Mouse (Mus musculus): ENCODE measurements around the gene Fgfr1op.
A peak's percentile ranks its signal among the peaks of the same experiment; 100 is the strongest.

Gene Fgfr1op

DNA sequence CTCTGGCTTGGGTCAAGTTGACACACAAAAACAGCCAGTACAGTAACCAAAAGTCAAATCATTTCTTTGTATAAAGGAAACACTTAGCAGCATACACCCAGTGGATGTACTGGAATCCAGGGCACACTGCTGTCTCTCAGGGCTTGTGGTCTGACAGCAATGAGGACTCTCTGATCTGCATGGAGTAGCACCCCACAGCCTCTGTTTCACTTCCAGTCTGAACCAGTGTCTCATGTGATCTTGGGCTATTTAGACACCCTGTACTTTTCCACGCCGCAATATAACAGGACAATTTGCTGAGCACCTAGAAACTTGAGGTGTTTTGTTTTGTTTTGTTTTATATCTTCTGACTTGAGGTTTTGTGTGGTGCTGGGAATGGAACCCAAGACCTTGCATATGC lies 59.9 kb downstream of the Fgfr1op start:
- no peak for DNase-seq (ENCODE audit: low spot score in 2 of 2)

DNA sequence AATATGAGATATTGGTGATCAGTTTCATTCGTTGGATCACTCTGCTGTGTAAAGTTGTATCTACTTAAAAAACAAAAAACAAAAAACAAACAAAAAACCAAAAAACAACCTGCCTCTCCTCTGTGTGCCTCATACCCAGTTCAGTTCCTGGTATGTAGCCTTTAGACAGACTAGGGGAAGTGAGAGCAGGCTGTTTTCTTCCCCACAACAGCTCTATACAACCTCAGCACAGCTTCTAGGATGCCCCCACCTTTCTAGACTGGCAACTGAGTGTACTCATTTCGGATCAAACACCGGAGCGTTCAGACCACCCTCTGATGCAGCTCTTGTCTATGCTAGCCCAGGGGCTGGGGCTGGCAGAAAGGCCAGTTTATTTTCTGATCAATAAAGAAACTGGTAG lies 60.4 kb downstream of the Fgfr1op start:
- DNase-seq (ENCODE audit: low spot score in 2 of 2): no peak

DNA sequence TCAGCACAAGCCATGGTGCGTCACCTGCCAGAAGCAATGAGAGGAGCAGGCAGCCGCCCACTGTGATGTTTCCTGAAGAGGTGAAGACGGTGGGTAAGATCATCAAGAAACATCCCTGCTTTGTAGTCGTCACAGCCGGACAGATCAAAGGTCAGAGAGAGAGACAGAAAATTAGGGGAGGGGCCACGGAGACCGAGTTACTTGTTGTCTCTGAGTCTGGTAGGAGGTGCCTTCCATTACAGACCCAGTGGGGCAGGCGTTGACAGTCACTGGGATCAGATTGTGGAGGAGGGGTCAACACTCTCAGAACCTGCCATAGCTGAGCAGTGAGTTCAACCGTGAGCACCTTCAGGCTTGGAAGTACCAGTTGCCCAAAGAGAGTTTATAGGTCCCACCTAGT lies 63.3 kb downstream of the Fgfr1op start:
- no peak for DNase-seq (ENCODE audit: low spot score in 2 of 2)

DNA sequence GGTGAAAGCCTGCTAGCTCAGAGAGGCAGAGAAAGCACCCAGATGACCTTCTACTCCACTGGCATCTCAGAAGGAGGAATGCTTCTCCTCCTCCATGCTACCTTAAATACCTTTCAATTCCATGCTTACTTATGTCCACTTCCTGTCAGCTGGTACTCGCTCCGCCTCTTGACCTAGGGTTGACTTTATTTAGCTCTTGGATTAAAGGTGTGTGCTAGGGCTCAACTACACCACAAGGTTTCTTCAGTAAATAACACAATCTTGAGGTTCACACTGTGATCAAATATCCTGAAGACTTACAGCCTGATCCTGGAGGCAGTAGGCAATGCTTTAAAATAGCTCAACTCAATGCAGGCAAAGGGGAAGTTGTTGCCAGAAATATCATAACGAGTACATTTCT lies 64.3 kb downstream of the Fgfr1op start:
- DNase-seq (ENCODE audit: low spot score in 2 of 2): no peak

DNA sequence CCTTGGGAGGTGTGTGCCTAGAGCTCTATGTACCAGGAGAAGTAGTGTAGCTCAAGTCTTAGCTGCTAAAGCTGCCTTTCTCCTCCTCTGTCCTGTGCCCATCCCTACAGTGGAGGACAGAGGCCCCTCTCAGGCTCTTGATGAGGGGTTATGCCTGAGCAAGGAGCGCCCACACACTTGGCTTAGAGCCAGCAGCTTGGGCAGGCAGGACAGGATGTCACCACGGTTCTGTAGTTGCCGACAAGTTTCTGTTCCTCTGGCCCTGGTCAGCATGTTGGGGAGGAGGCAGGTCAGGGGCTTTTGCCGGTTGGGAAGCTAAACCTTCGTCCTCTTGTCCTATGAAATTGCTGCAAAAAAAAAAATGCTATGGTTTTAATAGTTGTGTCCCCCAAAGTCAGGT lies 66.8 kb downstream of the Fgfr1op start:
- peak; percentile 46 to 54 for DNase-seq (ENCODE audit: low spot score in 2 of 2)

DNA sequence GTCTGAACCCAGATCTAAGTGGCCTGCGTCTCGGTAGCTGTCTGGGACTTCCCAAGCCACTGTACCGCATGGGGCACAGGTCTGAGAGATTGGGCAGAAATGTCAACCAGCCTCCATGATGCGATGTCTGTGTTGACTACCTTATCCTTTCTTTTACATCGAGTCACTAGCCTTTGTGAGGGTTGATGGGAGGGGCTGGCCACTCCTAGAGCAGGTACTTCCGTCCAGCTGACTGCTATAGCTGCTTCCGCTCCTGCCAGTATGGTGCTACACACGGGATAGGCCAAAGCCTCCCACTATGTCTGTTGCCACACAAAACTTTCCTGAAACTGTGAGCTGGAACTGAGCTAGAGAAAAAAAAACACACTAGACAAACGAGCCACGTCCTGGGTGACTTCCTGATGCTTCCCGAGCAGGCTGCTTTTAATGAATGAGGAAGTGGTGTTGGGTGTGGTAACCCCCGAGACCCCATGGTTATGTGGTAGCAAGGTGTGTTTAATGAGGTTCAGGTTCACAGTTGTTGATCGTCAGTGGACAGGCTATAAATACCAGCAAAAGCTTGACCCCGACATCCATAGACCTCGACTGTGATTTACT lies 68.4 kb downstream of the Fgfr1op start:
- DNase-seq (ENCODE audit: low spot score in 2 of 2): no peak

DNA sequence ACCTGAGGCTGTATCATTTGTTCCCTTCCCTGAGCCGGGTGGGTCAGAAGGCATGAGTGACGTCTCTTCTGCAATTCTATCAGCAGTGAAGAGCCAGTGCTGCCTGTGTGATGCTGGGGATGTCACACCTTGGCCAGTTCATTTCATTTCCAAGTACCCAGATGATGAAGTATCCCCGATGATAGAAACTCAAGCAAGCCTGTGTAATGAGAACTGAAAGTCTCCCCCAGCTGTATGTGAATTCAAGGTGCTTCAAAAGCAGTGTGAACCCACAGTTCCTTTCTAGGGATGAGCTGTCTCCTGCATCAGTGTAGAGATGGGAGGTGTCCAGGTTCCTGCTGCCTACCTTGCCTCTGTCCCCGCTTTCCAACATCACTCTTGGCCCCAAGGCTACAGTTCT lies 69.2 kb downstream of the Fgfr1op start:
- DNase-seq (ENCODE audit: low spot score in 2 of 2): no peak

DNA sequence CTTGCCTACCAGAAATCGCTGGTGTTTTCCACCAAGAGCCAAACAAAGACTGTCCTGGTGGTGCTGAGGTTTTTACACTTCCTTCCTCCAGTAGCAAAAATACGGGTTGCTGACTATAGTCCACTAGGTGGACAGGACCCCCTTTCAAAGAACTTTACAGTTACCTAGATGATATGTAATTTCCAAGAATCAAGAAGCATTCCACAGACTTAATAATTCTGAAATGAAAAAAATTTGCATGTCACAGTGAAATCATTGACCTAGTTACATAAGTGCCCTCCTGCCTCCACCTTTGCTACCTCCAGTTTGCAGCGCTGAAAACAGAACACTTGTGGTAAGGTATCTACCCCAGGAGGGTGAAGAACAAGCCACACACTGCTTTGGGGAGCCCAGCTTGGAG lies 70.4 kb downstream of the Fgfr1op start, which contains the start of gene Ccr6:
Ccr6 (plus strand) TSS at position 301 of the 400 bp plus-strand sequence.
- no peak for DNase-seq (ENCODE audit: low spot score in 2 of 2)

DNA sequence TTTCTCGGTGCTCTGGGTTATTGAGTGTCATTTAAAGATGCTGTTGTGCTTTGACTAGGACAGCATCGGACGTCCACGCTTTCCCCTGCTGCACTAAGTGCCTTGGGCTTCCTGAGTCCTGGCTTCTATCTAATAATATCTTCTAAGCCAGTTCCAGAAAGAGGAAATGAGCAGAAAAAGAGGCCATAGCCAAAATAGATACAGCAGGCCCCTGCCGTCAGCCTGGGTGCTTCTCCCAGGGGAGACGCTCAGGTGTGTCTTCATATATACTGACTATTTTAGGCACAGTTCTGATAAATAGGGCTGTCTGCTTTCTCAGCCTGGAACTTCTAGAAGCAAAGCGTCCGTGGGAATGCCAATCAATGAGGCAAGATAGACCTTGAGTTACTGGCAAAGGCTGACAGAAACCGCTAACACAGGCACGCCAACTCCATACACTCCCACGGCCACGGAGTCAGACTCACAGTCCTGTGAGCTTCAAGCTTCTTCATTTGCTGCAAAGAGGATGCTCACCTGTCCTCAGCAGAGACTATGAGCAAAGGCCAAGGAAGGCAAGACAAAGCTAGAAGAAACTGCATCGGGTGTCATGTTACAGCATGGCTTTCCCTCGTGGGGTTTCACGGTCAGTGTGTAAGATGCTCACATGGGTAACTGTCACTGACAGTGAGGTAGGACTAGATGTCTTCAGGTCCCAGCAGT lies 72.9 kb downstream of the Fgfr1op start:
- DNase-seq (ENCODE audit: low spot score in 2 of 2): no peak

DNA sequence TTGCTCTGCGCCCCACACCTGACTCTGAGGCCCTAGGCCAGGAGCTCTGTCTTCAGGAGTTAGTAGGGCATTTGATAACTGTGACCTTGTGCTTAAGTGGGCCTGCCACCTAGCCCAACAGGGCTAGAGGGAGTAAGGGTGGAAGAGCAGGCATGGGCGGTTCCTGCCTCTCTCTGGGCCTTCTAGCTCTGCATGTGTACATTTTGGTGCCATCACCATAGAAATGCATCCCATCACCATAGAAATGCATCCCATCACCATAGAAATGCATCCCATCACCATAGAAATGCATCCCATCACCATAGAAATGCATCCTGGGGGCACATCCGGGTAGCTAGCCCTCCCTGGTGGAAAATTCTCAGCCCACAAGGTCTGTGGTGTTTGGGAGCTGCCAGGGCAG lies 74.3 kb downstream of the Fgfr1op start:
- DNase-seq (ENCODE audit: low spot score in 2 of 2): no peak

DNA sequence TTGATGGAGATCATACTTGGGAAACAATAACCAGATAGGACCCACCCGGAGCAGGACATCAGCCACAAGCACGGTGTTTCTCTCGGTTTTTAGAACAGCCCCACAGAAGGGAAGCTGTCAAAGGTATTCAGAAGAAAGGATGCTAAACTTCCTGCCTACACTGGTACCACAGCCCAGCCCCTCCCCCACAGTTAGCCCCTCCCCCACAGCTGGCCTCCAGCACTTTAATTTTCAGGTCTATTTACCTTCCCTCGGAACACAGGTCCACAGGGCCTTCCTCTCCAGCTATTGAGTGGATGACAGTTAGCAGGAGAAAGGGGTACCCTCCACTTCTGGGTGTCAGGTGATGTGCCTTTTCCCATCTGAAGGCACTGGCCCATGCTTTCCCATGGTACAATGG lies 75.2 kb downstream of the Fgfr1op start:
- no peak for DNase-seq (ENCODE audit: low spot score in 2 of 2)

DNA sequence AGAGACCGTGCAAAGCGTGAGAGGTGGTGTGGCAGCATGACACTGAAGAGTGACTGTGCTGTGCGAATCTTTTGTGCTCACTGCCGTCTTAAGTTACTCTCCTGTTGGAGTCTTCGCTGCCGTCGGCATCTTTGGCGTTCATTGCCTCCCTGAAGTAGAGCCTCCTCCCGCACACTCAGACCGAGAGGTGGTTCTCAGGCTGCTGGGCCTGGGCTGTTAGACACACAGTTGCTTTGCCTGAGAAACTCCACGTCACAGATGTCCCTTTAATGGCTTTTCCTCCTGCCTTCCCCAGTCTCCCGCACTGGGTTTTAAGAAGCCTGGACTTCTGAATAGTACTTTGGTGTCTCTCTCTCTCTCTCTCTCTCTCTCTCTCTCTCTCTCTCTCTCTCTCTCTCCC lies 76.3 kb downstream of the Fgfr1op start:
- DNase-seq (ENCODE audit: low spot score in 2 of 2): no peak

DNA sequence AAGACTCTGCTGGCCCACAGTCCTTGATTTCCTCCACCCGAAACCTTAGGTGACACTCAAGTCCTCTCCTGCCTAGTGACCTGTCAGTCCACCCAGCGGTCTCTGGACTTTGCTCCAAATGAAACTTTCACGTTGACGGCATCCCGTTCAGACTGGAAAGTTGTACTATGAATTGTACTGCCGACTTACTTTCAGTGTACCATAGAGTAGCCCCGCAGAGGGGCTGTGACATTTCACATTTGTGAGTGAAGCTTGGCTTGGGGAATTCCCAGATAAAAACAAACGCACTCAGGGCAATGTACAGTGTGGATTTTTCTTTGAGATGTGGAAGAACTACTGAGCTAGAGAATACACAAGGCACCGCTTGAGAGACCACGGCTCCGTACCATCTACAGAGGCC lies 76.9 kb downstream of the Fgfr1op start:
- DNase-seq (ENCODE audit: low spot score in 2 of 2): no peak

DNA sequence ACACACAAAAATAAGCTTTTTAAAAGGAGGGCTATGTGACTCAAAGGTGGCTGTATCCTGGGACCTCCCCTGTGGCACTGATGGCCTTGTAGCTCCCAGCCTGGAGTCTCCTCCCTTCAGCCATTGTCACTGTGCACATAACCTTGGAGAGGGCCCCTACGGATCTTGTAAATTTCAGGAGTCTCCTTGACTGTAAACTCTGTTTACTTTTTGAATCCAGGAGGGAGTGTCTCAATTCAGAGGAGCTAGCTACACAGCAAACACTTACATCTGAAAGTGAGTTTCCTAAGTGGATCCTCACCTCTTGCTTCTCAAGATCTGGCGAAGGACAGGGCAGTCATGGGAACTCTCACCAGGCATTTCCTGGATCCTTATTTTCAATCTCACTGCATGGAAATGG lies 78.8 kb downstream of the Fgfr1op start:
- DNase-seq (ENCODE audit: low spot score in 2 of 2): no peak

DNA sequence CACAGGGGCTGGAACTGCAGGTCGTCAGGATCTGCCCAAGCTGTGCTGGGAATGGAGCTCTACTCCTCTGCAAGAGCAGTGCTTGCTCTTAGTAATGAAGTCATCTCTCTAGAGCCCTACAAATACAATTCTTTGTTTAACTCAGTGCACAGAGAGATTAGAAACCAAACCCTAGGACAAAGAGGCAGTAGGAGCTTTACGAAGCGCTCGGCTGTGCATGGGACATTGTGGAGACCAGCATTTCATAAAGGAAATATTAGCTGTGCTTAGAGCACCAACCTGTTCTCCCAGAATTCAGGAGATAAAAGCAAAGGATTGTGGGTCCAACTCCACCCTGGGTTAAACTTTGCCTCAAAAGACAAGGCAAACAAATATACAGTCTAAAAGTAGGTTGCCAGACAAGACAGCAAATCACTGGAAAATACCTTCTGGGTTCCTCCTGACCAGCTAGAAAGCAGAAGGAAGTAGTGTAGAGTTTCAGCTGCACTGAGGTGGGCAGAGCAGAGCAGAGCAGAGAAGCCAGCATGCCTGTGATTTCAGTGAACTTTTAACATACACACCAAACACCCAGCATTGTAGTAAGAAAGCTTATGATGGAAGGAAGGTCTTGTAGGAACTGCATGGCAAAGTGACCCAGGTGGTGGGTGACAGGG lies 80.9 kb downstream of the Fgfr1op start:
- DNase-seq (ENCODE audit: low spot score in 2 of 2): no peak

Measured in frontal cortex, postnatal 10 days (tissue).